Mouse (Mus musculus) G1E (cell line): ENCODE measurements around the gene Ubald2. TPM values are rescaled to one million over a fixed set of nuclear protein-coding genes. Genes with fewer than 3 reads are reported as not detected.

Experiments
- ATAC-seq: 2 replicates; pipeline ENCODE4 v1.8.0; 2016; ENCODE audit warnings: mild to moderate bottlenecking; ENCODE audit not compliant: insufficient number of reproducible peaks, poor library complexity, low FRiP score, severe bottlenecking; ENCODE audit errors: extremely low read depth
- DNase-seq: peaks from one replicate; pipeline ENCODE4 v3.0.0; 2012; ENCODE audit warnings: low spot score
- H3K27me3 ChIP-seq: 2 replicates; pipeline ENCODE4 v1.6.1; 2012; ENCODE audit warnings: mild to moderate bottlenecking, low read length, inconsistent platforms; ENCODE audit not compliant: insufficient read depth
- H3K36me3 ChIP-seq: replicated peaks from 2 replicates; pipeline ENCODE3; 2012; ENCODE audit warnings: mild to moderate bottlenecking, inconsistent platforms
- H3K4me1 ChIP-seq: 2 replicates; pipeline ENCODE4 v1.6.1; 2012; ENCODE audit warnings: low read depth, low read length, inconsistent platforms, mixed read lengths; ENCODE audit not compliant: insufficient read depth
- H3K4me3 ChIP-seq: 2 replicates; pipeline ENCODE4 v1.5.1; 2012; ENCODE audit warnings: low read depth, mild to moderate bottlenecking, inconsistent platforms, low read length, moderate library complexity, mixed read lengths
- H3K9me3 ChIP-seq: replicated peaks from 2 replicates; pipeline ENCODE4 v1.6.1; 2012; ENCODE audit warnings: inconsistent platforms
- CTCF ChIP-seq: IDR thresholded peaks from 2 replicates; pipeline ENCODE4 v1.5.1; 2012; ENCODE audit warnings: low read depth, low read length, inconsistent platforms, mixed read lengths
- GATA1 ChIP-seq: IDR thresholded peaks from 2 replicates; pipeline ENCODE4 v1.6.1; 2012; ENCODE audit warnings: borderline replicate concordance, low read length, inconsistent platforms, mixed read lengths
- GATA2 ChIP-seq: IDR thresholded peaks from 2 replicates; pipeline ENCODE4 v1.6.1; 2012; ENCODE audit warnings: low read depth, low read length, inconsistent platforms, borderline replicate concordance
- POLR2AphosphoS5 ChIP-seq: IDR thresholded peaks from 2 replicates; pipeline ENCODE4 v1.6.1; 2012; ENCODE audit warnings: low read depth, low read length, inconsistent platforms; ENCODE audit not compliant: insufficient replicate concordance
- TAL1 ChIP-seq: conservative IDR thresholded peaks from 2 replicates; pipeline ENCODE4 v1.6.1; 2012; ENCODE audit warnings: low read depth, low read length, inconsistent platforms, mixed read lengths
- polyA plus RNA-seq: library from polyadenylated mRNA; stranded (reverse); fragments of >175 nt; gene quantifications from 2 replicates; pipeline ENCODE4 v1.2.3, GENCODE M21; 2012
- total RNA-seq, 2 experiments: library from RNA; stranded (forward) in 1 of 2; stranded (reverse) in 1 of 2; fragments of 200-1000 nt in 1 of 2; fragments of >200 nt in 1 of 2; fragmentation: Nextera tagmentation in 1 of 2; gene quantifications; 2 replicates each; pipeline ENCODE4 v1.2.3; 2014 to 2017

Gene Ubald2
- total and polyA plus RNA-seq, 3 experiments, result 114 to 1,104 (median 210) TPM

- Histone ChIP-seq H3K4me3 (no peak overlapping the region; the same call in 1 of the 2 replicates), H3K36me3 (peaks cover 73% of the 10 kb centered on the region), H3K27me3 (no peaks in the 10 kb centered on the region), H3K9me3 (no peaks in the 10 kb centered on the region), H3K4me1 (peaks cover 75% of the 10 kb centered on the region)
- TF ChIP-seq GATA2 (no peak), POLR2AphosphoS5 (no peak), GATA1 (no peak), CTCF (no peak), TAL1 (no peak)
- DNase-seq (no peak), ATAC-seq (no peak)
Measured at GRCm38 (mm10) chr11:116439269-116440240, 5.7 kb downstream of the Ubald2 start.

GRCm38 (mm10) chr11:116440408-116441068, 6.6 kb downstream of the Ubald2 start:
- Histone ChIP-seq H3K4me3 (0 out of 2 replicates have a peak overlapping the region, but pooled peaks have one; percentile 8), H3K36me3 (peaks cover 64% of the 10 kb centered on the region), H3K9me3 (no peaks in the 10 kb centered on the region), H3K27me3 (no peaks in the 10 kb centered on the region), H3K4me1 (peaks cover 76% of the 10 kb centered on the region)
- TF ChIP-seq GATA1 (no peak), CTCF (no peak), POLR2AphosphoS5 (peak; percentile 89), TAL1 (no peak), GATA2 (no peak)
- ATAC-seq, result no peak
- no peak for DNase-seq

DNA sequence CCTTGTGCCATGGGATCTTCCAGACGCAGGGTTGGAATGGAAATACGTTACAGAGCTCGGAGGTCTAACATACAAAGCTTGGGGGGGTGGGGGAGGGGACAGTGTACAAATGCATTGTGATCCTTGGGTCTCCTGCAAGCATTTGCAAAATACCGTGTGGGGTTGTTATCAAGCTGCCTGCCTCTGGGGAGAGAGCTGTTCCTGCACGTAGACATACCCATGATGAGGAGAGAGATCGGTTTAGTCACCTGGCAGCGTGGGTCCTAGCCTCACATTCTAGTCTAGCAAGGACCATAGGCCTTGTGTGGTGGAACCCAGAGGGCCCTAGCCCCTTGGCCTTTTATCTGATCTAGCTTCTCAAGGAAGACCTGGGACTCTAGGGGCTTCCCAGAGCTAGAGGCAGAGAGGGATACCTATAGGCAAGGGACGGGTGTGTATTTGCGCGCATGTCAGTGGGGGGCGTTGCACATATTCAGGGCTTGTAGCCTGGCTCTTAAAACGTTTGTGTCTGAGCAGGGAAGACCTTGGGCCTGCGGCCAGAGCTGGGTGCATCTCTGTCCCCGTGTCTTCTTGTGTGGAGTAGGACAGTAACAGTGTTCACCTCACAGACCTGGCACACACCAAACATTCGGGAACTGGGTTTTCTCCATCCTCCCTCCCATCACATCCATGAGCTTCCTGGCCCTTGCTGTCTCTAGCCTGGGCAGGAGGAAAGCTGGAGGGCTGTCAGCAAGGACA, 8.4 kb downstream of the Ubald2 start:
- H3K9me3 ChIP-seq, result no peaks in the 10 kb centered on the region
- DNase-seq, result no peak
- no peak for ATAC-seq

DNA sequence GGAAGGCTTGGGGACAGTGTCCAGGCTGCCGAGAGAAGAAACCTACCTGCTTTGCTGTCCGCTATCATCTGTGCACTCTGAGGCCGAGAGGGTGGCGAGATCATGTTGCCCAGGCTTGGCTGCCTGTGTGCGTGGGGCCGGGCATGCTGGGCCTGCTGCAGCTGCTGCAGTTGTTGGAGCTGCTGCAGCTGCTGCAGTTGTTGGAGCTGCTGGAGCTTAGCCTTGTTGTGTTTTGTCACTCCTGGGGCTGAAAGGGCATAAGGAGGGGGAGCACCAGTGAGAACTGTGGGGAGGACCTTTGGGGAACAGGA, 8.9 kb downstream of the Ubald2 start:
- no peak for DNase-seq
- TF ChIP-seq TAL1, result no peak
- no peak for TF ChIP-seq GATA1
- no peak for TF ChIP-seq GATA2
- no peak for TF ChIP-seq CTCF
- TF ChIP-seq POLR2AphosphoS5, result no peak
- Histone ChIP-seq H3K27me3 (peaks cover 16% of the 10 kb centered on the region; the same call in 1 of the 2 replicates), H3K36me3 (peaks cover 42% of the 10 kb centered on the region), H3K9me3 (no peaks in the 10 kb centered on the region), H3K4me3 (no peak overlapping the region), H3K4me1 (peaks cover 67% of the 10 kb centered on the region)
- no peak for ATAC-seq

More for the DNA sequence above, 8.4 kb downstream of the Ubald2 start:
- H3K36me3 ChIP-seq, result peaks cover 48% of the 10 kb centered on the region
- no peak overlapping the region for H3K4me3 ChIP-seq
- H3K4me1 ChIP-seq, result peaks cover 69% of the 10 kb centered on the region
- no peak for TF ChIP-seq TAL1
- 0 out of 2 replicates have a peak, but pooled peaks have one; percentile 5 for TF ChIP-seq CTCF
- H3K27me3 ChIP-seq, result peaks cover 11% of the 10 kb centered on the region; the same call in 1 of the 2 replicates

DNA sequence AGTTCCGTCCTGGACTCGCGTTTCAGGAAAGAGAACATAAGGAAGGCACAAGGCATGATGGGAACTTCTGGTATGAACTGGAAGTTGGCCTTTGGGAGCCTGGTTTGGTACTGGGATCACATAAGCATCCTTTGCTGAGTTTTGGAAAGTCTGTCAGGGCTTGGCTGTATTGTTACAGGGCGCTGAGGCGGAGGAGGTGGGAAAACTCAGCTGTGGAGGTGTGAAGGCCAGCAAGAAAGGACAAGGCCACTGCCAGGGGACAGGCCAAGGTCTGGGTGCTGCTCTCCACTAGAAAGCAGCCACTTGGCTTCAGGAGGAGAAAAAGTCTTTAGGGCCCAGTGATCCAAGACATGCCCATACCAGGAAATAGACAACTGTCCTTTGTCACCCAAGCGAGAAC, 9.4 kb downstream of the Ubald2 start:
- no peak for TF ChIP-seq GATA1
- no peak for TF ChIP-seq GATA2
- TF ChIP-seq CTCF, result no peak
- no peak for TF ChIP-seq POLR2AphosphoS5
- TF ChIP-seq TAL1, result no peak
- no peak overlapping the region for H3K4me3 ChIP-seq
- no peak for ATAC-seq
- no peaks in the 10 kb centered on the region for H3K9me3 ChIP-seq
- H3K36me3 ChIP-seq, result peaks cover 41% of the 10 kb centered on the region
- peaks cover 67% of the 10 kb centered on the region for H3K4me1 ChIP-seq
- peaks cover 20% of the 10 kb centered on the region for H3K27me3 ChIP-seq
- no peak for DNase-seq

GRCm38 (mm10) chr11:116443935-116444334, 10.0 kb downstream of the Ubald2 start:
- H3K4me3 ChIP-seq, result no peak overlapping the region
- H3K36me3 ChIP-seq, result peaks cover 39% of the 10 kb centered on the region
- peaks cover 66% of the 10 kb centered on the region for H3K4me1 ChIP-seq
- ATAC-seq (no peak), DNase-seq (no peak)
- TF ChIP-seq TAL1, result no peak
- no peak for TF ChIP-seq GATA2
- no peaks in the 10 kb centered on the region for H3K9me3 ChIP-seq
- H3K27me3 ChIP-seq, result peaks cover 27% of the 10 kb centered on the region
